Mouse (Mus musculus) ES-CJ7 (cell line): ENCODE measurements around the gene Acadm.

ENCODE experiments used
- DNase-seq: peaks from one replicate; pipeline ENCODE4 v3.0.0; 2011; ENCODE audit warnings: low read depth, low spot score

Acadm gene

GRCm38 (mm10) chr3:153944335-153944990 is at the start of gene Acadm:
TSS of gene Acadm (minus strand) at chr3:153944632.
- peak; percentile 100 for DNase-seq

- DNase-seq, result peak; percentile 70
These were observed 40.3 kb upstream of the Acadm start for GRCm38 (mm10) chr3:153984428-153985340.

- peak; percentile 36 for DNase-seq
These were observed 36.2 kb upstream of the Acadm start for GRCm38 (mm10) chr3:153980611-153981010.

GRCm38 (mm10) chr3:153975791-153976190 is 31.4 kb upstream of the Acadm start:
- no peak for DNase-seq

- no peak for DNase-seq
These were observed 30.6 kb upstream of the Acadm start for GRCm38 (mm10) chr3:153975060-153975459.

GRCm38 (mm10) chr3:153973949-153974760 is 29.7 kb upstream of the Acadm start:
- DNase-seq, result no peak

- no peak for DNase-seq
These were observed 28.9 kb upstream of the Acadm start, which contains the start of gene Slc44a5 for GRCm38 (mm10) chr3:153973171-153973948. TSS of gene Slc44a5 (plus strand) at chr3:153973436.

GRCm38 (mm10) chr3:153969451-153969850 is 25.0 kb upstream of the Acadm start:
- DNase-seq, result peak; percentile 41

GRCm38 (mm10) chr3:153968549-153968948 is 24.1 kb upstream of the Acadm start:
- peak; percentile 89 for DNase-seq

GRCm38 (mm10) chr3:153967447-153967846 is 23.0 kb upstream of the Acadm start:
- DNase-seq, result no peak

- peak; percentile 49 for DNase-seq
These were observed 17.4 kb upstream of the Acadm start for GRCm38 (mm10) chr3:153961632-153962389.

- DNase-seq, result no peak
These were observed 16.5 kb upstream of the Acadm start for GRCm38 (mm10) chr3:153960884-153961283.

- DNase-seq, result no peak
These were observed 15.3 kb upstream of the Acadm start for GRCm38 (mm10) chr3:153959731-153960207.

- peak; percentile 56 for DNase-seq
These were observed 14.8 kb upstream of the Acadm start for GRCm38 (mm10) chr3:153959035-153959730.

- DNase-seq, result no peak
These were observed 13.5 kb upstream of the Acadm start for GRCm38 (mm10) chr3:153957916-153958315.

GRCm38 (mm10) chr3:153948176-153948575 is 3.7 kb upstream of the Acadm start:
- DNase-seq, result no peak

GRCm38 (mm10) chr3:153947271-153947670 is 2.8 kb upstream of the Acadm start:
- no peak for DNase-seq

- DNase-seq, result no peak
These were observed 514 bp downstream of the Acadm start for GRCm38 (mm10) chr3:153943901-153944334.

GRCm38 (mm10) chr3:153943003-153943640 is 1.3 kb downstream of the Acadm start:
- DNase-seq, result no peak
